Mouse (Mus musculus) liver, embryonic 14.5 days (tissue): ENCODE measurements around the gene Wfdc3.

Source experiments
- CTCF ChIP-seq: IDR thresholded peaks from 2 replicates; pipeline ENCODE4 v1.5.1; 2016; ENCODE audit warnings: antibody characterized with exemption, low read depth, control low read depth
- EP300 ChIP-seq: IDR thresholded peaks from 2 replicates; pipeline ENCODE4 v1.6.1; 2016; ENCODE audit warnings: antibody characterized with exemption, low read depth

DNA sequence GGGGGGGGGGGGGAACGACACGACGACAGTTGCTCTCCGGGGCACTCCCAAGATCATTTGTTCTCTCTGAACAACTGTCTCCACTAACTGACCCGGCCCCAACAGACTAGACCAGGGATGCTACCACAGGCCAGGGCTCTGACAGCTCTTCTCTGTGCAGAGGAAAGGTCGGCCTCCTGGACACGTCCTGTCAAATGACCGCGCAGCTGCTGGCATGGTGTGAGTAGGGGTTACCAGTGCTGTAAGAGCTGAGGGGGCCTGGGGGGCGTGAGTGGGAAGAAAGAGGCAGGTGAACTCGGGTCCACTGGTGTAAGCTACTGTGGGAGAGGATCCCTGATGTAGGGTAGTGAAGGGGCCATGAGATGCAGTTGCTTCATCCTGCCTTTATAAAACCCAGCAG, 12.1 kb upstream of the Wfdc3 start:
- TF ChIP-seq EP300 (no peak), CTCF (no peak)
